Mouse (Mus musculus): ENCODE results near the gene Mlh3.

The Mlh3 gene

GRCm38 (mm10) chr12:85270319-85270718 lies at the start of gene Mlh3:
Mlh3 (minus strand) TSS chr12:85270599.
- peak; percentile 72 for DNase-seq (ENCODE audit: extremely low read depth, low read depth)

GRCm38 (mm10) chr12:85308651-85309050 lies 38.3 kb upstream of the Mlh3 start:
- no peak for DNase-seq (ENCODE audit: extremely low read depth, low read depth)

DNA sequence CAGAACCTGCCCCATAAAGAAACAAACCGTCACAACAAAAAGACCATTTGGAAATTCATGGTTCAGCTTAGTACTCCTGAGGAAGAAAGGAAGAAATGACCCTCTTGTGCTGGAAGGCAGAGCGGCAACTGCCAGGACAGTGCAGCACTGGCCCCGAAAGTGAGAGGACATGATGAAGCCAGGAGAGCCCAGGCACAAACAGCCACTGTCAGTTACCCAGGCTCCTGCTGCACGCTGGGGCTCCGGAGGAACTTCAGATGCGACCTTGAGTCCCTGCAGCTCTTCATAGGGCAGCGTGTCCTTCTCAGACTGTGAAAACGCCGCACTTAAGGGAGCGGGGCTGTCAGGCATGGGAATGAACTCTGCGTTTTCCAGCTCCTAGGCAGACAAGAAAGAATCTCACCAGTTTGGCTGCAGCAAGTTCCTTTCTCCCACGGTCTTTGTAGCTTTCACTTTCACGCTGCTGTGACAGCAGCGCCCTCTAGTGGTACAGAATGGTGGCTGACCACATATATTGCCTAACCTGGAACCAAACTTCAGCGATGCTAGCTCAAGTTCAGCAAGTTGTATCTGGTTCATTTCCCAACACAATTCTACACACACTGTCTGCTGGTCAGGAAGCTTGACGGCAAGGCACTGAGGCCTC lies 35.0 kb upstream of the Mlh3 start:
- peak; percentile 64 for DNase-seq (ENCODE audit: extremely low read depth, low read depth)

DNA sequence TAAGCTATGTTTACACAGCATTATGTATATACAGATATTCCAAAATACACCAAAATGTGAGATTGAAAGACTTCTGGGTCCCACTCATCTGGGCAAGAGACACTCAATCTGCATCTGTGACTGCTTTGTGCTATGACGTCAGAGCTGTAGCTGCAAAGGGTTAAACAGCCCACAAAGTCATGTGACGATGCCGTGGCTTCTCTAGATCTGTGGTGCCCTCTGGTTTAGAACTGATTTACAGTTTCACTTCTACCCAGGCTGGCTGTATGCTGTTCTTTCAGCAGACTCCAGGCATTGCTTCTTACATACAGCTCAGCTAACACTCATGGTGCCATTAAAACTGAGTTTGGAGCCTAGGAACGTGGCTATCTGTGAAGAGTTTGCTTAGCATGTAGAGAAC lies 34.3 kb upstream of the Mlh3 start:
- no peak for DNase-seq (ENCODE audit: extremely low read depth, low read depth)

- DNase-seq (ENCODE audit: extremely low read depth, low read depth), result no peak
Measured at GRCm38 (mm10) chr12:85303256-85303655, 32.9 kb upstream of the Mlh3 start.

- DNase-seq (ENCODE audit: extremely low read depth, low read depth), result no peak
Measured at GRCm38 (mm10) chr12:85298835-85299180, 28.4 kb upstream of the Mlh3 start.

DNA sequence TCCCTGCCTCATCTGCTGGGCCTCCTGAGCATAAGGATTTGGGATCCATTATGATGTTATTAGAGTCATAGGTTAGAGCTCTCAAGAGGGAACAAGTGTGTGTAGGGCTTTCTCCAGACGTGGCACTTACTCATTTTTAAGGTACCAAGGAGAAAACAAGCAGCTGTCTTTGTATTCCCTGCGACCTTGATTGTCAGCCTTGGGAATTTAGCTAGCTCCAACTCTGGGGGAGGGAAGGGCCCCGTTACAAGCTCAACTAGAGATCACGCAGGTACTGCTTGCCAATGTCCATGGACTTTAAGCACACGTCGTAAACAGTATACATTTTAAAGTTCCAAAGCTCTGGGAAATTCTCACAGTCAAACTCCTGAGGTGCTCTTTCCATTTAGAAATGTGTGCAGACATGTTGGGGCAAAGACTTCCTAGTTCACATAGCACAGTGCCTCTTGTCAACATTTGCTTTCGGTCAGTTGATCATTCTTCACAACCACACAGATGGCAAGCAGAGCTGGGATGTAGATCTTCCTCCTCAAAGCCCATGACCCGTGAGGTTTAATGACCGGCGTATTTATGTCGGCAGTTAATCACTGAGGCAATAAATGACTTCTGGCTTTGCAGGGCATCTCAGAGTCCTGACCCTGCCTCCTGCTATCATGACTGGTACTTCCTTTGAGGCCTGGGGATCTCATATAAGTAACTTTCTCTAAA lies 27.9 kb upstream of the Mlh3 start:
- DNase-seq (ENCODE audit: extremely low read depth, low read depth), result no peak

DNA sequence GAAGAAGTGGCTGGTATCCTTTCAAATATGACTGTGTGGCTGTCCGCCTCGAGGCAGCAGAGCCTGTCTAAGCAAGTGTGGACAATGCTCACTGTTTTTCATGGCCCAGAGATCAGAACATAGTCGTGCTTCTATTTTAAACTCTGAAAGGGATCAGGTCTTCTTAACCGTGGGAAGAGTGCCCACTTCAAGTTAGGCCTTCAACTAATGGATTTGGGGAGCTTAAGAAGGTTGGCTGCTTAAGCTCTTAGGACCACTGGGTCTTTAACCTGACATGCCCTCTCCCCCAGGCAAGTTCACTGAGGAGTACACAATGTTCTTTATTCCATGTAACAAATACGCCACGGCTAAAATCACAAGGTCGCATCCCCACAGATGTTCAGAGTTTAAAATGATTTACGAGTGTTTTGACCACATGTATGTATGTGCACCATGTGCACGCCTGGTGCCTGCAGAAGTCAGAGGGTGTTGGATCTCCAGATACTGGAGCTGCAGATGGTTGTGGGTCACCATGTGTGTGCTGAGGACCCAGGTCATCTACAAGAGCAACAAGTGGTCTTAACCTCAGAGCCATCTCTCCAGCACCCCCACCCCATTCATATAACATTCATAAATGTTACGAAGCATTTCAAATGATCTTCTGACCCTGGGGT lies 27.1 kb upstream of the Mlh3 start:
- DNase-seq (ENCODE audit: extremely low read depth, low read depth), result no peak

DNA sequence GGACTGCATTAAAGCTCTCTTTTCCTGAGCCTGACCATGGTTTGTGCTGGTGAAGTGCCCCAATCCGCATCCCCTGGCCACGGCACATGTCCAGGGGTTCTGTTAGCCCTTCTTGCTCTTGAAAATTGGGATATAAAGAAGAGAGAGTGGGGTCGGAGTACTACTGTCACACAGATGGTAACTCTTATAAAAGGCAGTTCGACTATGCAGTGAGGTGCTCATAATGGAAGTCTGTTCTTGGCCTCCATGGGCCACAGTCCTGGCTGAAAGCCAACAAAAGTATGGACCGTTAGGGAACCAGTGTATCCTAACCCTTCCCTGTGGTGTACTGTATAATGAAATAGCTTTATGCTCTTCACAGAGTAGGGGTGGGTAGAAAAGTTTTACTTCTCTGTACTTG lies 26.5 kb upstream of the Mlh3 start:
- no peak for DNase-seq (ENCODE audit: extremely low read depth, low read depth)

DNA sequence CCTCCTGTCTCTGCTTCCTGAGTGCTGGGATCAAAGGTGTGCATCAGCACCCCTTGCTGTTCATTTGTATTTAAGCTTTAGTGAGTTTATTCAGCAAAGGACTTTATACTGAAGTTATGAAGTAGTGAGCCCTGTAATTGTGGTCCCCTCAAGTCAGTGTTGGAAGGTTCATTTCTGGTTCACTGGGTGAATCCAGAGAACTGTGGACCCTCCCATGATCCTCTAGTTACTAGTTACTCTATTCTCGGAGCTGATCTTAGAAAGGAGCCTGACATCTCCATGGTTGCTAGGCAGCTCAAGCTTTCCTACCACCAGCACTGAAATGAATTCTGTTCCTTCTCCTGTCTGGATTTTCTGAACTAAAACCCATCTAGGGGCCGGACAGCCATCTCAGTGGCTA lies 25.1 kb upstream of the Mlh3 start:
- no peak for DNase-seq (ENCODE audit: extremely low read depth, low read depth)

- no peak for DNase-seq (ENCODE audit: extremely low read depth, low read depth)
Measured at GRCm38 (mm10) chr12:85292906-85293305, 22.5 kb upstream of the Mlh3 start.

GRCm38 (mm10) chr12:85292288-85292687 lies 21.9 kb upstream of the Mlh3 start:
- DNase-seq (ENCODE audit: extremely low read depth, low read depth), result no peak

- DNase-seq (ENCODE audit: extremely low read depth, low read depth), result no peak
Measured at GRCm38 (mm10) chr12:85291541-85291940, 21.1 kb upstream of the Mlh3 start.

DNA sequence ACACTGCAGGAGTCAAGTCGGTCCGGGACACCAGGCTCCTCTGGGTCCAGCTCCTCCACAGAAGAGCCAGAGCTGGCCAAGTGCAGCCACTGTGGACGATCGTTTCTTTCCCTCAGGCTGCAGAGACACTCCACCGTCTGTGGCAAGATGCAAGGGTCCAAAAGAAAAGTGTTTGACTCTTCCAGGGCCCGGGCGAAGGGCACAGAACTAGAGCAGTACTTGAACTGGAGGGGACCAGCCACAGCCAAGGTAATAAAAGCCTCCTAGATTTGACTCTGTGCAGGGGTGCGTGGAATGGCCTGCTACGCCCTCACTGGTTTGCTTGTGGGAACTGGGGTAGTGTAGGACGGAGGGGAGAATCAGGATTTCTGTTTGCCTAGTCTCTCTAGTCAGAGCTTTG lies 20.2 kb upstream of the Mlh3 start:
- DNase-seq (ENCODE audit: extremely low read depth, low read depth), result no peak

GRCm38 (mm10) chr12:85289157-85290000 lies 19.0 kb upstream of the Mlh3 start:
- DNase-seq (ENCODE audit: extremely low read depth, low read depth), result no peak

DNA sequence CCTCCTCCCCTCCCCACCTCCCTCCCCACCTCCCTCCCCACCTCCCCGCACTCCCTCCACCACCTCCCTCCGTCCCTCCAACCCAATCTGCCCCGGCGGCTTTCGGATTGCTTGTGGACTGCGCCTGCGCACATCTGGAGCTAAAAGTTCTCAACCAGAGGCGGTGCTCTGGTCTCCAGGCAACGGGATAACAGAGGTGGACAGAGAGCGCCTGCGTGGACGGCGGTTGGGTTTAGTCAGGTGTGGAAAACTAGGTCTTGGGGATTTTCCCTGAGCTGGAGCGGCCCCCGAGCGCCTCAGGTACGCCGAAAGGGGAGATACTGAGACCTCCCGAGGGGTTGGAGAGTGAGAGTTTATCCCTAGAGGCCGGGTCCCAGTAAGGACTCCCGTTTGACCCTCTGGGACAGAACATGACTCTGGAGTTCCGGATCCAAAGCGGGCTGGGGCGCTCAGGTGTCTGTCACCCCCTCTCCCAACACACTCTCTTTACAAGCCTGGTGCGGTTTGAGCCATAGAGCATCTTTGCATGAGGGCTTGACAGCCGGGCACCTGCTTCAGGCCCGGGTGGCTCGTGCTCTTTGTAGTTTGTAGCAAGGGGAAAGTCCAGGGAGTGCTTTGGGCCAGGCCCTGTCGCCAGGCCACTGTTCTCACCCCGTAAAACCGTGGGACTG lies 18.2 kb upstream of the Mlh3 start, which contains the start of gene Zc2hc1c:
Gene Zc2hc1c (plus strand): TSS at position 106 of the 671 bp plus-strand sequence.
- DNase-seq (ENCODE audit: extremely low read depth, low read depth), result no peak

GRCm38 (mm10) chr12:85287809-85288485 lies 17.5 kb upstream of the Mlh3 start, which contains the start of gene Acyp1:
Acyp1 (minus strand) TSS chr12:85288438.
- no peak for DNase-seq (ENCODE audit: extremely low read depth, low read depth)

- DNase-seq (ENCODE audit: extremely low read depth, low read depth), result peak; percentile 36
Measured at GRCm38 (mm10) chr12:85286941-85287340, 16.5 kb upstream of the Mlh3 start.

GRCm38 (mm10) chr12:85284996-85285395 lies 14.6 kb upstream of the Mlh3 start:
- DNase-seq (ENCODE audit: extremely low read depth, low read depth), result no peak

- peak; percentile 40 for DNase-seq (ENCODE audit: extremely low read depth, low read depth)
Measured at GRCm38 (mm10) chr12:85284331-85284730, 13.9 kb upstream of the Mlh3 start.
